Mouse (Mus musculus) liver, embryonic 14.5 days (tissue): ENCODE data around the gene Tlr9. TPM values are rescaled to one million over a fixed set of nuclear protein-coding genes. Genes with fewer than 3 reads are reported as not detected.
A peak's percentile ranks its signal among the peaks of the same experiment; 100 is the strongest.

Source experiments
- ATAC-seq: fragments of 200-750 bp; cut with Nextera tagmentation; 2 replicates; pipeline ENCODE4 v1.8.0; 2017; ENCODE audit warnings: moderate number of reproducible peaks, mild to moderate bottlenecking, moderate library complexity; ENCODE audit not compliant: insufficient read depth
- DNase-seq, 3 experiments: peaks; one replicate each; pipeline ENCODE4 v3.0.0-alpha.2; 2012 to 2013; ENCODE audit warnings: low read depth in 3 of 3, low spot score in 3 of 3
- H3K27ac ChIP-seq: fragments of 300-500 bp; sonication (generic); 2 replicates; pipeline ENCODE4 v1.5.1; 2014; ENCODE audit warnings: moderate library complexity, mild to moderate bottlenecking, control low read depth, inconsistent platforms
- H3K27me3 ChIP-seq: fragments of 300-500 bp; sonication (generic); 2 replicates; pipeline ENCODE4 v1.6.1; 2014; ENCODE audit warnings: mild to moderate bottlenecking, low read length, moderate library complexity; ENCODE audit not compliant: control insufficient read depth, insufficient read depth
- H3K36me3 ChIP-seq: fragments of 300-500 bp; sonication (generic); replicated peaks from 2 replicates; pipeline ENCODE4 v1.6.1; 2014; ENCODE audit warnings: low read depth; ENCODE audit not compliant: control insufficient read depth, insufficient read depth
- H3K4me1 ChIP-seq, 2 experiments: fragments of 200-500 bp in 1 of 2; fragments of 300-500 bp in 1 of 2; sonication (generic) in 1 of 2; replicated peaks; 2 replicates each; pipeline ENCODE4 v1.6.1; 2012 to 2014; ENCODE audit warnings: antibody characterized with exemption in 1 of 2, inconsistent platforms in 1 of 2, low read length in 1 of 2; ENCODE audit not compliant: control insufficient read depth in 2 of 2, insufficient read depth in 2 of 2
- H3K4me2 ChIP-seq: fragments of 300-500 bp; sonication (generic); 2 replicates; pipeline ENCODE4 v1.6.1; 2014; ENCODE audit warnings: low read depth, mild to moderate bottlenecking, control low read depth, moderate library complexity
- H3K4me3 ChIP-seq, 2 experiments: fragments of 200-500 bp in 1 of 2; fragments of 300-500 bp in 1 of 2; sonication (generic) in 1 of 2; 2 replicates each; pipeline ENCODE4 v1.5.1; 2012 to 2014; ENCODE audit warnings: low read depth in 2 of 2, low read length in 2 of 2, mild to moderate bottlenecking in 2 of 2, control low read depth in 1 of 2, inconsistent platforms in 1 of 2, moderate library complexity in 1 of 2; ENCODE audit not compliant: insufficient read depth in 1 of 2
- H3K9ac ChIP-seq: fragments of 300-500 bp; sonication (generic); replicated peaks from 2 replicates; pipeline ENCODE4 v1.6.1; 2014; ENCODE audit warnings: mild to moderate bottlenecking, control low read depth, moderate library complexity
- H3K9me3 ChIP-seq: fragments of 300-500 bp; sonication (generic); 2 replicates; pipeline ENCODE4 v1.6.1; 2016; ENCODE audit warnings: low read length, mixed read lengths; ENCODE audit not compliant: control insufficient read depth
- CTCF ChIP-seq: IDR thresholded peaks from 2 replicates; pipeline ENCODE4 v1.5.1; 2016; ENCODE audit warnings: antibody characterized with exemption, low read depth, control low read depth
- EP300 ChIP-seq: IDR thresholded peaks from 2 replicates; pipeline ENCODE4 v1.6.1; 2016; ENCODE audit warnings: antibody characterized with exemption, low read depth
- WGBS: fragments of 180-500 bp; shearing (Covaris S2); extraction: QIAGEN DNeasy Blood & Tissue Kit; methylation state at CpG from one replicate; pipeline ENCODE4 v1.1.7; 2014; ENCODE audit not compliant: insufficient replicate concordance; 5-methylcytosine and 5-hydroxymethylcytosine counted together
- polyA plus RNA-seq, 2 experiments: library from polyadenylated mRNA; depleted of rRNA in 1 of 2; stranded (reverse) in 1 of 2; unstranded in 1 of 2; fragments of >200 nt; fragmentation: Nextera tagmentation in 1 of 2; extraction: Ambion mirVana in 1 of 2; gene quantifications; 2 replicates each; pipeline versions ENCODE4 v1.2.1 to v1.2.3; 2012 to 2014

Tlr9 gene
- polyA plus RNA-seq, 2 experiments: 0.06 to 0.29 TPM

GRCm38 (mm10) chr9:106192998-106193397 is 29.4 kb upstream of the Tlr9 start:
- no peak overlapping the region for H3K27ac ChIP-seq
- no peak; the same call in 1 of the 2 replicates for ATAC-seq

GRCm38 (mm10) chr9:106193930-106194807 is 28.2 kb upstream of the Tlr9 start:
- Histone ChIP-seq H3K27ac (no peak overlapping the region), H3K9me3 (no peaks in the 10 kb centered on the region), H3K4me1 (no peaks in the 10 kb centered on the region; a peak in 1 of 4 replicates), H3K36me3 (peaks cover 35% of the 10 kb centered on the region), H3K27me3 (no peaks in the 10 kb centered on the region), H3K4me3 (no peak overlapping the region), H3K9ac (no peak overlapping the region), H3K4me2 (no peak overlapping the region)
- TF ChIP-seq CTCF (no peak), EP300 (no peak)
- no peak for ATAC-seq
- DNase-seq: no peak
- WGBS: 71% methylated on average over 8 of the region's 8 CpGs

More at GRCm38 (mm10) chr9:106192998-106193397, 29.4 kb upstream of the Tlr9 start:
- H3K9me3 ChIP-seq: no peaks in the 10 kb centered on the region
- no peaks in the 10 kb centered on the region for H3K27me3 ChIP-seq
- no peak for DNase-seq
- H3K4me1 ChIP-seq: no peaks in the 10 kb centered on the region
- no peak overlapping the region for H3K4me2 ChIP-seq
- H3K9ac ChIP-seq: no peak overlapping the region
- no peak for TF ChIP-seq CTCF
- no peak for TF ChIP-seq EP300
- 52% methylated on average over 1 of the region's 1 CpGs for WGBS
- peaks cover 46% of the 10 kb centered on the region for H3K36me3 ChIP-seq
- no peak overlapping the region for H3K4me3 ChIP-seq

GRCm38 (mm10) chr9:106195693-106196092 is 26.7 kb upstream of the Tlr9 start:
- H3K36me3 ChIP-seq: peaks cover 20% of the 10 kb centered on the region
- H3K9me3 ChIP-seq: no peaks in the 10 kb centered on the region
- H3K27ac ChIP-seq: no peak overlapping the region
- H3K4me2 ChIP-seq: no peak overlapping the region
- ATAC-seq: no peak
- TF ChIP-seq EP300: no peak
- TF ChIP-seq CTCF: no peak
- H3K4me1 ChIP-seq: peaks cover 0 to 8% of the 10 kb centered on the region in 2 experiments; a peak in 2 of 4 replicates
- 82% methylated on average over 8 of the region's 8 CpGs for WGBS
- DNase-seq: no peak
- no peak overlapping the region for H3K4me3 ChIP-seq
- H3K27me3 ChIP-seq: no peaks in the 10 kb centered on the region
- H3K9ac ChIP-seq: no peak overlapping the region

GRCm38 (mm10) chr9:106197081-106197713 is 25.2 kb upstream of the Tlr9 start:
- Histone ChIP-seq H3K4me2 (no peak overlapping the region), H3K4me1 (peaks cover 0 to 11% of the 10 kb centered on the region in 2 experiments; a peak in 3 of 4 replicates), H3K27ac (no peak overlapping the region), H3K4me3 (no peak overlapping the region), H3K36me3 (peaks cover 5% of the 10 kb centered on the region; the same call in 1 of the 2 replicates), H3K9ac (no peak overlapping the region), H3K9me3 (no peaks in the 10 kb centered on the region), H3K27me3 (no peaks in the 10 kb centered on the region)
- ATAC-seq (no peak), DNase-seq (no peak)
- TF ChIP-seq CTCF (no peak), EP300 (no peak)
- 74% methylated on average over 3 of the region's 3 CpGs for WGBS

GRCm38 (mm10) chr9:106197732-106198131 is 24.7 kb upstream of the Tlr9 start:
- Histone ChIP-seq H3K27me3 (no peaks in the 10 kb centered on the region), H3K4me1 (peaks cover 0 to 13% of the 10 kb centered on the region in 2 experiments; a peak in 3 of 4 replicates), H3K9me3 (no peaks in the 10 kb centered on the region), H3K4me2 (peak overlapping the region; percentile 76; the same call in 1 of the 2 replicates), H3K36me3 (no peaks in the 10 kb centered on the region; the same call in 1 of the 2 replicates), H3K9ac (no peak overlapping the region), H3K4me3 (no peak overlapping the region), H3K27ac (no peak overlapping the region)
- TF ChIP-seq CTCF (no peak), EP300 (no peak)
- DNase-seq: no peak
- 76% methylated on average over 9 of the region's 9 CpGs for WGBS
- no peak for ATAC-seq
